Mouse (Mus musculus) megakaryocyte, embryonic 14.5 days (primary cell): ENCODE results near the gene Hist1h2bp.

Experiments used
- FLI1 ChIP-seq: IDR thresholded peaks from 2 replicates; pipeline ENCODE4 v1.6.1; 2012; ENCODE audit warnings: low read length, inconsistent platforms, mixed read lengths
- GATA1 ChIP-seq: IDR thresholded peaks from 3 replicates; pipeline ENCODE4 v1.6.1; 2012; ENCODE audit warnings: mixed read lengths, low read length, inconsistent platforms, borderline replicate concordance

GRCm38 (mm10) chr13:21787760-21788593 is 716 bp downstream of the Hist1h2bp start:
- TF ChIP-seq GATA1 (no peak), FLI1 (no peak)
